Mouse (Mus musculus): ENCODE results near the gene Dnajb8. TPM values are rescaled to one million over a fixed set of nuclear protein-coding genes. Genes with fewer than 3 reads are reported as not detected.

Gene Dnajb8
- polyA plus RNA-seq, 1 experiment from 2014 or later, result not detected

- ATAC-seq (ENCODE audit: low read depth) (no peak), DNase-seq (ENCODE audit: low spot score) (no peak)
- WGBS, result 80% methylated on average over 6 of the region's 6 CpGs
- no peak overlapping the region for H3K27ac ChIP-seq (replicated peaks; ENCODE audit: low read depth, low read length)
- no peak overlapping the region for H3K4me2 ChIP-seq (ENCODE audit: low read depth, low read length)
- no peaks in the 10 kb centered on the region for H3K4me1 ChIP-seq (ENCODE audit: control insufficient read depth, insufficient read depth, low read length)
- no peak overlapping the region for H3K9ac ChIP-seq (ENCODE audit: low read depth, low read length)
- H3K36me3 ChIP-seq (ENCODE audit: control insufficient read depth, insufficient read depth, low read length), result no peaks in the 10 kb centered on the region
- H3K27me3 ChIP-seq (replicated peaks; ENCODE audit: control insufficient read depth, insufficient read depth, low read length), result no peaks in the 10 kb centered on the region
- H3K9me3 ChIP-seq (ENCODE audit: control insufficient read depth, low read length), result no peaks in the 10 kb centered on the region
- H3K4me3 ChIP-seq (ENCODE audit: low read depth, low read length), result no peak overlapping the region
Observed at GRCm38 (mm10) chr6:88274623-88275022, 52.6 kb downstream of the Dnajb8 start.

- DNase-seq (ENCODE audit: low spot score) (no peak), ATAC-seq (ENCODE audit: low read depth) (no peak)
- Histone ChIP-seq H3K4me3 (ENCODE audit: low read depth, low read length) (no peak overlapping the region), H3K9ac (ENCODE audit: low read depth, low read length) (no peak overlapping the region), H3K4me1 (ENCODE audit: control insufficient read depth, insufficient read depth, low read length) (no peaks in the 10 kb centered on the region), H3K27ac (replicated peaks; ENCODE audit: low read depth, low read length) (no peak overlapping the region), H3K9me3 (ENCODE audit: control insufficient read depth, low read length) (no peaks in the 10 kb centered on the region), H3K36me3 (ENCODE audit: control insufficient read depth, insufficient read depth, low read length) (no peaks in the 10 kb centered on the region), H3K27me3 (replicated peaks; ENCODE audit: control insufficient read depth, insufficient read depth, low read length) (no peaks in the 10 kb centered on the region), H3K4me2 (ENCODE audit: low read depth, low read length) (no peak overlapping the region)
- 88% methylated on average over 4 of the region's 4 CpGs for WGBS
Observed at GRCm38 (mm10) chr6:88276221-88276620, 54.2 kb downstream of the Dnajb8 start.

- 86% methylated on average over 4 of the region's 4 CpGs for WGBS
- no peaks in the 10 kb centered on the region for H3K9me3 ChIP-seq (ENCODE audit: control insufficient read depth, low read length)
- no peaks in the 10 kb centered on the region for H3K36me3 ChIP-seq (ENCODE audit: control insufficient read depth, insufficient read depth, low read length)
- H3K27ac ChIP-seq (replicated peaks; ENCODE audit: low read depth, low read length), result no peak overlapping the region
- no peaks in the 10 kb centered on the region for H3K4me1 ChIP-seq (ENCODE audit: control insufficient read depth, insufficient read depth, low read length)
- ATAC-seq (ENCODE audit: low read depth) (no peak), DNase-seq (ENCODE audit: low spot score) (no peak)
- no peak overlapping the region for H3K9ac ChIP-seq (ENCODE audit: low read depth, low read length)
- H3K4me3 ChIP-seq (ENCODE audit: low read depth, low read length), result no peak overlapping the region
- H3K27me3 ChIP-seq (replicated peaks; ENCODE audit: control insufficient read depth, insufficient read depth, low read length), result no peaks in the 10 kb centered on the region
- no peak overlapping the region for H3K4me2 ChIP-seq (ENCODE audit: low read depth, low read length)
Observed at GRCm38 (mm10) chr6:88277242-88277641, 55.2 kb downstream of the Dnajb8 start.

GRCm38 (mm10) chr6:88278141-88278540 lies 56.1 kb downstream of the Dnajb8 start:
- H3K36me3 ChIP-seq (ENCODE audit: control insufficient read depth, insufficient read depth, low read length), result no peaks in the 10 kb centered on the region
- no peak for ATAC-seq (ENCODE audit: low read depth)
- H3K4me2 ChIP-seq (ENCODE audit: low read depth, low read length), result no peak overlapping the region
- WGBS, result 82% methylated on average over 2 of the region's 2 CpGs
- no peak overlapping the region for H3K27ac ChIP-seq (replicated peaks; ENCODE audit: low read depth, low read length)
- no peak overlapping the region for H3K9ac ChIP-seq (ENCODE audit: low read depth, low read length)
- H3K4me1 ChIP-seq (ENCODE audit: control insufficient read depth, insufficient read depth, low read length), result no peaks in the 10 kb centered on the region
- no peak for DNase-seq (ENCODE audit: low spot score)
- H3K4me3 ChIP-seq (ENCODE audit: low read depth, low read length), result no peak overlapping the region
- H3K9me3 ChIP-seq (ENCODE audit: control insufficient read depth, low read length), result no peaks in the 10 kb centered on the region
- H3K27me3 ChIP-seq (replicated peaks; ENCODE audit: control insufficient read depth, insufficient read depth, low read length), result no peaks in the 10 kb centered on the region

- DNase-seq (ENCODE audit: low spot score) (peak; percentile 19), ATAC-seq (ENCODE audit: low read depth) (no peak)
- Histone ChIP-seq H3K4me1 (ENCODE audit: control insufficient read depth, insufficient read depth, low read length) (no peaks in the 10 kb centered on the region), H3K4me2 (ENCODE audit: low read depth, low read length) (no peak overlapping the region), H3K9me3 (ENCODE audit: control insufficient read depth, low read length) (no peaks in the 10 kb centered on the region), H3K27me3 (replicated peaks; ENCODE audit: control insufficient read depth, insufficient read depth, low read length) (no peaks in the 10 kb centered on the region), H3K27ac (replicated peaks; ENCODE audit: low read depth, low read length) (no peak overlapping the region), H3K4me3 (ENCODE audit: low read depth, low read length) (no peak overlapping the region), H3K36me3 (ENCODE audit: control insufficient read depth, insufficient read depth, low read length) (no peaks in the 10 kb centered on the region), H3K9ac (ENCODE audit: low read depth, low read length) (no peak overlapping the region)
- 83% methylated on average over 6 of the region's 6 CpGs for WGBS
Observed at GRCm38 (mm10) chr6:88290129-88290766, 68.2 kb downstream of the Dnajb8 start.

GRCm38 (mm10) chr6:88292274-88292909 lies 70.3 kb downstream of the Dnajb8 start:
- H3K27me3 ChIP-seq (replicated peaks; ENCODE audit: control insufficient read depth, insufficient read depth, low read length), result no peaks in the 10 kb centered on the region
- 0 out of 2 replicates have a peak, but pooled peaks cover 4% of the 10 kb centered on the region for H3K36me3 ChIP-seq (ENCODE audit: control insufficient read depth, insufficient read depth, low read length)
- H3K9me3 ChIP-seq (ENCODE audit: control insufficient read depth, low read length), result no peaks in the 10 kb centered on the region
- no peak overlapping the region for H3K4me2 ChIP-seq (ENCODE audit: low read depth, low read length)
- no peak overlapping the region for H3K4me3 ChIP-seq (ENCODE audit: low read depth, low read length)
- H3K4me1 ChIP-seq (ENCODE audit: control insufficient read depth, insufficient read depth, low read length), result no peaks in the 10 kb centered on the region
- DNase-seq (ENCODE audit: low spot score) (no peak), ATAC-seq (ENCODE audit: low read depth) (no peak)
- H3K9ac ChIP-seq (ENCODE audit: low read depth, low read length), result no peak overlapping the region
- no peak overlapping the region for H3K27ac ChIP-seq (replicated peaks; ENCODE audit: low read depth, low read length)
- 82% methylated on average over 4 of the region's 4 CpGs for WGBS

GRCm38 (mm10) chr6:88299491-88299890 lies 77.4 kb downstream of the Dnajb8 start:
- Histone ChIP-seq H3K36me3 (ENCODE audit: control insufficient read depth, insufficient read depth, low read length) (0 out of 2 replicates have a peak, but pooled peaks cover 10% of the 10 kb centered on the region), H3K27ac (replicated peaks; ENCODE audit: low read depth, low read length) (no peak overlapping the region), H3K27me3 (replicated peaks; ENCODE audit: control insufficient read depth, insufficient read depth, low read length) (no peaks in the 10 kb centered on the region), H3K9me3 (ENCODE audit: control insufficient read depth, low read length) (no peaks in the 10 kb centered on the region), H3K4me3 (ENCODE audit: low read depth, low read length) (no peak overlapping the region), H3K4me2 (ENCODE audit: low read depth, low read length) (no peak overlapping the region), H3K9ac (ENCODE audit: low read depth, low read length) (no peak overlapping the region), H3K4me1 (ENCODE audit: control insufficient read depth, insufficient read depth, low read length) (no peaks in the 10 kb centered on the region)
- DNase-seq (ENCODE audit: low spot score) (no peak), ATAC-seq (ENCODE audit: low read depth) (no peak)
- WGBS, result 54% methylated on average over 2 of the region's 2 CpGs

GRCm38 (mm10) chr6:88301234-88301633 lies 79.2 kb downstream of the Dnajb8 start:
- ATAC-seq (ENCODE audit: low read depth) (no peak), DNase-seq (ENCODE audit: low spot score) (no peak)
- H3K4me3 ChIP-seq (ENCODE audit: low read depth, low read length), result no peak overlapping the region
- 0 out of 2 replicates have a peak, but pooled peaks cover 10% of the 10 kb centered on the region for H3K36me3 ChIP-seq (ENCODE audit: control insufficient read depth, insufficient read depth, low read length)
- H3K9me3 ChIP-seq (ENCODE audit: control insufficient read depth, low read length), result no peaks in the 10 kb centered on the region
- no peak overlapping the region for H3K9ac ChIP-seq (ENCODE audit: low read depth, low read length)
- H3K27ac ChIP-seq (replicated peaks; ENCODE audit: low read depth, low read length), result no peak overlapping the region
- no peaks in the 10 kb centered on the region for H3K27me3 ChIP-seq (replicated peaks; ENCODE audit: control insufficient read depth, insufficient read depth, low read length)
- H3K4me1 ChIP-seq (ENCODE audit: control insufficient read depth, insufficient read depth, low read length), result no peaks in the 10 kb centered on the region
- no peak overlapping the region for H3K4me2 ChIP-seq (ENCODE audit: low read depth, low read length)
- 65% methylated on average over 7 of the region's 7 CpGs for WGBS

All from embryonic facial prominence, embryonic 14.5 days (tissue).